Mouse (Mus musculus) liver, embryonic 14.5 days (tissue): ENCODE measurements around the gene 1810062G17Rik.

ENCODE experiments used
- CTCF ChIP-seq: IDR thresholded peaks from 2 replicates; pipeline ENCODE4 v1.5.1; 2016; ENCODE audit warnings: antibody characterized with exemption, low read depth, control low read depth
- EP300 ChIP-seq: IDR thresholded peaks from 2 replicates; pipeline ENCODE4 v1.6.1; 2016; ENCODE audit warnings: antibody characterized with exemption, low read depth

DNA sequence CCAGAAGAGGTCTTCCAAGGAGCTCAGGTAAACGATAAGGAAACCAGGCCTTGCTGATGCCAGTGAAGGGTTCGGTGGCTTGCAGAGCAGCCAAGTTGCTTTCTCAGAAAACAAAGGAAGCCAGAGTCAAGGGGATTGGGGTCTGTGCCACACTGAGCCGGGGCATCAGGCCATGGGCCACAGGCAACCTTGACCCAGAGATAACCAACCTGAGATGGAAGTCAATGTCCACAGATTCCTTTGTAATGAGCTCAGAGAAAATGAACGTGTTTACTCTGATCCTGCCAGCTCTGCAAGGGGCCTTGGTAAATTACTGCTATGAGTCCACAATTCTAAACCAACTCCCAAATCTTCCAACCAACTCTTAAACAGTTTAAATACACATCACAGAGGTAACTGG is 3.9 kb upstream of the 1810062G17Rik start:
- TF ChIP-seq CTCF (no peak), EP300 (no peak)
